Mouse (Mus musculus) myocyte (in vitro differentiated cells): ENCODE measurements around the gene Olfr1270.

Experiments used
- CEBPB ChIP-seq: IDR thresholded peaks from 2 replicates; pipeline ENCODE4 v1.6.1; 2011; ENCODE audit warnings: mild to moderate bottlenecking, moderate library complexity; ENCODE audit not compliant: poor library complexity, insufficient read depth, severe bottlenecking
- E2F4 ChIP-seq: IDR thresholded peaks from one replicate; pipeline ENCODE4 v1.6.1; 2011; ENCODE audit warnings: mild to moderate bottlenecking, control low read depth, moderate library complexity; ENCODE audit not compliant: insufficient read depth
- MAX ChIP-seq: IDR thresholded peaks from one replicate; pipeline ENCODE4 v1.6.1; 2011; ENCODE audit warnings: low read depth, mild to moderate bottlenecking, control low read depth
- MYOG ChIP-seq, 3 experiments: IDR thresholded peaks; one replicate each; pipeline ENCODE4 v1.6.1; 2011; ENCODE audit warnings: control low read depth in 2 of 3, low read depth in 2 of 3, mild to moderate bottlenecking in 2 of 3; ENCODE audit not compliant: insufficient read length in 2 of 3, control insufficient read depth in 1 of 3, insufficient read depth in 1 of 3
- POLR2A ChIP-seq: IDR thresholded peaks from one replicate; pipeline ENCODE4 v1.6.1; 2011; ENCODE audit warnings: low read depth, mild to moderate bottlenecking, control low read depth, moderate library complexity; ENCODE audit not compliant: insufficient read length
- POLR2AphosphoS2 ChIP-seq: IDR thresholded peaks from one replicate; pipeline ENCODE4 v1.6.1; 2011; ENCODE audit warnings: low read depth, control low read depth; ENCODE audit not compliant: insufficient read length
- REST ChIP-seq: IDR thresholded peaks from one replicate; pipeline ENCODE4 v1.6.1; 2011; ENCODE audit warnings: mild to moderate bottlenecking, control low read depth, moderate library complexity; ENCODE audit not compliant: insufficient read depth, insufficient read length
- SRF ChIP-seq: IDR thresholded peaks from one replicate; pipeline ENCODE4 v1.6.1; 2011; ENCODE audit warnings: low read depth; ENCODE audit not compliant: control insufficient read depth, insufficient read length

GRCm38 (mm10) chr2:90152991-90153390, at the start of gene Olfr1270:
- no peak for TF ChIP-seq SRF
- no peak for TF ChIP-seq POLR2AphosphoS2
- TF ChIP-seq POLR2A = no peak
- TF ChIP-seq MYOG (IDR thresholded peaks at IDR 0.05; ENCODE audit: control insufficient read depth in 1 of 3, insufficient read depth in 1 of 3, insufficient read length in 2 of 3, low read depth in 2 of 3) = no peak
- no peak for TF ChIP-seq CEBPB
- TF ChIP-seq REST = no peak
- TF ChIP-seq E2F4 = no peak
- no peak for TF ChIP-seq MAX
